Mouse (Mus musculus) layer of hippocampus, postnatal 36 days (tissue): ENCODE data around the gene Ptpn13. TPM values are rescaled to one million over a fixed set of nuclear protein-coding genes. Genes with fewer than 3 reads are reported as not detected.

Source experiments
- DNase-seq, 2 experiments: peaks; one replicate each; pipeline ENCODE4 v3.0.0; 2022
- total RNA-seq, 2 experiments: library from RNA; stranded (reverse); gene quantifications; 2 replicates each; pipeline ENCODE4 v1.2.3; 2021

Gene Ptpn13
- total RNA-seq, 2 experiments from 2014 or later = 10.5 to 10.6 TPM

DNA sequence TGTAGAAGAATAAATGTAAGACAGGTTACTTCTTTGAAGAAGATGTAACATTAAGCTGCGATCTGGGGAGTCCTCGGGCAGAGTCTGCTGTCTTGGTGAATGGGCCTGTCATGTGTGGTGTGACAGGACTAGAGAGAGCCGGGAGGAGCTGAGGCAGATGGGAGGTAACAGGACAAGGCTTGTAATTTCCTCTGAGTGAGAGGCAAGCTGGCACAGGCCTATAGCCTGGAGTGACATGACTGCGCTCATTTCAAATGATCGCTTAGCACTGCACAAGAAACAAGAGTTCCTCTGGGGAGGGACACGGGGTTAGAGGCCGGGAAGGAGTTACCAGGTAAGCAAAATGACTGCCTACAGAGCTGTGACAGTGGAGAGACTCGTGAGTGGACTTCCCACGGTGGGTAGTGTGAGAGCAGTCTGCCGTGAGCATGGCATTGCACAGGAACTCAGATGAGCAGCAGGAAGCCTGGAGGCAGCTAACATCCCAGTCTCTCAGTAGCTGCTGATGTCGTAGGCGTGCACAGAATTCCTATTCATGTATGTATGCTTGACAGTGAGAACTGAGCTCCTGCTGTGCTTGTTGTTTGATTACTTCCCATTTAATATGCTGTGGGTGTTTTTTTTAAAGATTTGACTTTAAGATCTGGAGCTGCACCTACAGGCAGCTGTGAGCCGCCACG is 171.6 kb downstream of the Ptpn13 start:
- DNase-seq = no peak

DNA sequence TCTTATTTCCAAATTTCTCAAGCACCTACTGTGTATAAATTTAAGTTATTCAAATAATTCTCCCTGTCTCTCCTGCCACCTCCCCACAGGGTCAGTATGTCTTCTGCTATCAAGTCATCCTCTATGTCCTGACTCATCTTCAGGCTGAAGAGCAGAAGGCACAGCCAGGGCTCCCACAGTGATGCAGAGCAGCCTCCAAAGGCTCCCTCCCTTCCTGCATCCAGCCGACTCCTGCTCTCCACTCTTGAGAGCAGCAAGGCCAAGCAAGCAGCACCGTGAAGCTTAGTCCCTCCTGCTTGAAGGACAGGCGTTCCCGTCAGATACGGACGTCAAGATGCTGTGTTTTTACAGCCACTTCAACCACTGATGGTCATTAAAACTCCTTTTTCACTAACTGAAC is 172.6 kb downstream of the Ptpn13 start:
- no peak for DNase-seq

DNA sequence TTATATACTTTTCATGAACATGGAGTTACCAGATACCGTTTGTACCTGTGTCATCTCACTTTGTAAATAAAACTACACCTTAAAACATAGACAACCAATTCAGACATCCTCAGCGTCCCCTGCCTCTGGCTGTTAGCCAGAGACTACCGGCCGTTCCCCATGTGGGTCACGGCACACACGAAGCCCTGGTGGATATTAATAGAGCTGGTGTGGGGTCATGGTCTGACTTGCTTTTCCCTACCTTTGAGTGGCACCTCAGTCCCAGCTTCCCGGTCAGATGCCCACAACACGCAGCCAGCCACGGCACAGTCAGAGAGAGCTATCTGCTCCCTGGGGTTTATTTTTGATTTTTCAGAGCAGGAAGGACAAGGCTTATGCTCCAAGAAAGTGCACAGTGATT is 173.3 kb downstream of the Ptpn13 start:
- DNase-seq = no peak

DNA sequence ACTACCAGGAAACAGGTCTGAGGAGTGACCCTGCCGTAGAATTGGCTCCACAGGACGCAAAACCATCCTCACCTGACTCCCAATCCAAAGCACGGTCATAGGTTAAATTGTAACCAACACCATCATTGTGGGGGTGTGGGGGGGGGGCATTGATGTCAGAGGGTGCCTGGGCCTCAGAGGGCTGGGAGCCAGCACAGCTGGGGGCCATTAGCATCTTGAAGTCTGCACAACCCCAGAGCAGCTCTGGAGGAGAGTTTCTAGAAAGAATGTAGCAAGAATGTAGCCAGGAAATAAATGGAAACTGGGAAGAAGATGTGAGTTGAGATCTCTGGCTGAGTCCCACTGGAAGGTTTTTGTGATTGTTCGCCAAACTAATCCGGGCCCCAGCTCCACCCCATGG is 173.9 kb downstream of the Ptpn13 start:
- no peak for DNase-seq

DNA sequence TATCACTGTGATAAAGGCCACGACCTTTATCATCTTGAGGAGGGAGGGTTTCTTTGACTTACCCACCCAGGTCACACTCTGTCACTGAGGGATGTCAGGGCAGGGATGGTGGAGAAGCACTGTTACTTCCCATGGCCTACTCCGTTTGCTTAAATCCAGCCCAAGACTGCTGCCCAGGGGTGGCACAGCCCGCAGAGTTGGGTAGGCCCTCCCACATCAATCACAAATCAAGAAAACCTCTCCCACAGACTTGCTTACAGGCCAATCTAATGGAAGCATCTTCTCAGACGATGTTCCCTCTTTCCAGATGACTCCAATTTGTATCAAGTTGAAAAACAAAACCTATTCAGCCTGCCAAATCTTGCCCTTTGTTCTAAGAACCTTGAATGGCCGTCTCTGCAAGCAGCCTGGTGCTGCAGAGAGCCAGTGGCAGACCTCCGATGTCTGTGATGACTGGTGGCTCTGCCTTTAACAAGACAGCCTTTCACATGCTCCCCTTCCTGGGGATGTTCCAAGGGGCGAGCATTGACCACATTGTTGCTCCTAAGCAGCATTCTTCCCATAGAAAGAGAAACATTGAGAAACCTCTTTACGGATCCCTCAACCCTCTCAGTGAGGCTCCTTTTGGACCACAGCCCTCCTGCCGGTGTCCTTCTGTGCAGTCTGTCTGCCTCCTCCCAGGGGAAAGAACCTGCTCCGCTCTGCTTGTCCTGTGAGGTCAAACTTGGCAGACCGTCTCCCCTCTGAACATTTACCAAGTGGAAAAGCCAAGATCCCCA is 178.3 kb downstream of the Ptpn13 start:
- DNase-seq = no peak

DNA sequence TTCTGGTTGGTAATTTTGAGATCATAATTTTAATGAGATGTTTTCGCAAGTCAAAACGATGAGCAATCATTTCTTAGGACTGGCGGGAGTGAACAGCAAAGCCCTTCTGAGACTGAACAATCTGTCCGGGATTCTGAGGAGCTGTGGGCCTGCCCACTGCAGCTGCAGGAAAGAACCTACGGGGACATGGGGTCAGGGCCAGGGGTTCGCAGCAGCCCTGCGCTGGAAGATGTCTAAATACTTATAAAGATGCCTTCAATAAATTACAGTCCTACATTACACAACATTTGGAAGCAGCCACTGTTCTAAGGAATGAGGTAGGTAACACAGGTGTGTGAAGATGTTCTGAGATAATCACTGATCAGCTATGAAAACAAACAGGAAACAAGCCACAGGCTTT is 180.7 kb downstream of the Ptpn13 start:
- DNase-seq = no peak

DNA sequence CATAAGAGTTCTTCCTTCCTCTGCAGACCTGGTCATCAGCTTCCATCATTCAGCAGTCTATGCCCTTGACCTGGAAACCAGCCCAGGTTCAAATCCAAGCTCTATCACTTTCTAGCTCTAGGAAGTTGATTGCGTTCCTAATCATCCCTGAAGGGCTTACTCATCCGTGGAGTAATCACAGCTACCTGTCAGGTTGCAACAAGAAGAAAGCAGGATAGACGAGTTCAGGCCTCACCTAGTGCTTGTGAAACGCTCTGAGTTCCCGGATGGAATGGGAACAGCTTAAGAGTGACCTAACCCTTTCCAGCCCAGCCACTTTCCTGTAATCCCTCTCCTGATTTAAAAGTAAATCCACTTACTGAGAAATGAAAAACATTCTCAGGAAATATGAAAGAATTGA is 185.2 kb downstream of the Ptpn13 start:
- DNase-seq = no peak

DNA sequence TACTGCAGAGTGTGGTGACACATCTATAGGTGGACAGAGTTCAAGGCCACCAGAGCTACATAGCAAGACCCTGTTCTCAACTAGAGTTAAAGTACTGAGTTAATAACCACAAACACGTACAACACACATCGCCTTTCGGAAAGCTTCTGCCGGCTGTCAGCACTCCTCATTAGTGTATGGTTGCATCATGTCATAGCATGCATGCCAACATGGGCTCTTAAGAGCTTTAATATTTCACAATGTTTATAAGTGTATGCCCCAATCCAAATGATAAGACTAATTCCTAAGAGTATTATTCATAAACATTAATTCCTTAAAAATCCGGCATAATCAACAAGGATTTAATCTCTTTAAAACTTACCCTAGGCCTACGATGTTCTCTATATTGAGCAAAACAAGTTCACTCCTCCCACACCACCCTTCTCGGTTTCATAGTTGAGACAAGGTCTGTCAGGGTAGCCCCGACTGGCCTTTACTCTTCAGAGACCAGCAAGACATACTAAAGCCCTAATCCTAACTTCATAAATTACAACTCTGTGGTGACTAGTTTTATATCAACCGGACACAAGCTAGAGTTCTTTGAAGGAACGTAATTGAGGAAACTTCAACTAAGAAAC is 186.0 kb downstream of the Ptpn13 start:
- DNase-seq = no peak

DNA sequence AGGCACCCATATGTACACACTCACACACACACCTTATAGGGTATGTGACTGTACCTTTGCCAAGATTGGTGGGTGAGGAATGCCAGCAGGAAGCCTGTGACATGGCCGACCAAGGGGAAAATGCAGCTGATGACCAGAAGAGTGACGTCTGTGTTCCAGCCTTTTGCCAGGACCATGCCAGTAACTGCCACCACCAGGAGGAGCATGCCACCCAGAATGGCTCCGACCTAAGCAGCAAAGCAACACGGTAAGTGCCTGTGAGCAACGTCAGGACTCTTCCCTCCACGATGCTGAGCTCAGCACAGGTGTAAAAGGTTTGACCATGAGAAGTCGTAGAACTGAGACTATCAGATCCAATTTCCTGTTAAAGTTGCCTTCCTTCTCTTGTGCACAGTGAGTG is 187.3 kb downstream of the Ptpn13 start:
- no peak for DNase-seq

DNA sequence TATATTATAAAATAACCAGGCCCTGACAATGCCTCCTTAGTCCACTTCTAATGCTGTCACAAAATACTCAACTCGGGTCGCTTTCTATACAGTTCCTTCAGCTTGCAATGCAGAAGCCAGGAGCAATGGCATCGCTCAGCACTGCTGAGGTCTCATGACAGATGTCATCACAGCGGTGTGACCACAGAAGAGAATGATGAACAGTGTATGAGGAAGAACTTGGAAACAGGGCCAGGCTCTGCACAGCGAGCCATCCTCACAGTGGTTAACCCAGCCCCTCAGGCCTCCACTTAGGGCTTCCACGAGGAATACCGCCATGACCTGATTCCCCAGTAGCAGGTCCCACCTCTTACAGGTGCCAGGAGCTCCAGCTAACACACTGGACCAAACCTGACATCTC is 189.4 kb downstream of the Ptpn13 start:
- no peak for DNase-seq

DNA sequence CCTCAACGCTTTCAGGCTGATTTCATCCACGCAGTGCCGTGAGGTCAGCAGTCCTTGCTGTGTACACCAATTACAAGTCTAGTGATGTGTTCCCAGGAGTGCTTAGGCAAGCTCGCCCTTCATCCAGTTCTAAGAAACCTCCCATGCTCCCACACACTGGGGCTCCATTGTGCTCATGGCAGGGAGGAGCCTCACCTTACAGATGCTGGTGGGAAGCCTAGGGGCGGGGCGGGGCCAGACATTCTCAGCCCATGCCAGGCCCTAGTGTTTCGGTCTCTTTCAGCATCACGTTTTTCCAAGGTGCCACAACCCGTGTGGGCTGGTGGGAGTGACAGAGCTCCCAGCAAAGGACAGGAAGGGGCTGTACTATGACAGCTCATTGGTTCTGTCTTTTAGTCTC is 192.2 kb downstream of the Ptpn13 start:
- DNase-seq = no peak

DNA sequence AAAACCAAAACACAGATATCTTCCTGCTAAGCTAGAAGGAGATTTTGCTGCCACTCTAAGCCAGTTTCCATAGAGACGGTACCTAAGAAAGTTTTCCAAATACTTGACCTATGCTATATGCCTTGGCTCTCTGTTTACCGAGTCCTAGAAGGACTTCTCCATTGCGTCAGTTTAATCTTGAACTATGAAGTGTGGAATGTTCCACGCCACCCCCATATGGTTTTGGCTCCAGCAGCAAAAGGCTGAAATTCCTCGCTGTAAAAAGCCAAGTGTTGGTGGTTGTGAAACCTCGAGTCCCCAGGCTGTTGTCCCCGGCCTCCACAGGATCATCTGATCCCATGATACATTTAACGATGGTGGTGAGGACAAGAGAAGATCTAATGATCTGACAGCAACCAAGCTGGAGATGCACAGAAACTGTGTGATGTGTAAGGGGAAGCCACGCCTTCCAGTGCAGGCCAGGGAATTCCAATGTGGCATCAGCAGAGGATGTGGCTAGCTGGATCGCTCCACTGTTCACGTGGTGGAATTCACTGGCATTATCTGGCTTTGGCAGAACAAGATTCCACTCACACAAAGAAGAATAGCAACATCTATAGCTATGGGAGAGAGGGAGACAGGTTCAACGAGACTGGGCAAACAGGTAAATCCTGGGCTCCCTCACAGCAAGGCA is 195.4 kb downstream of the Ptpn13 start:
- DNase-seq = no peak

DNA sequence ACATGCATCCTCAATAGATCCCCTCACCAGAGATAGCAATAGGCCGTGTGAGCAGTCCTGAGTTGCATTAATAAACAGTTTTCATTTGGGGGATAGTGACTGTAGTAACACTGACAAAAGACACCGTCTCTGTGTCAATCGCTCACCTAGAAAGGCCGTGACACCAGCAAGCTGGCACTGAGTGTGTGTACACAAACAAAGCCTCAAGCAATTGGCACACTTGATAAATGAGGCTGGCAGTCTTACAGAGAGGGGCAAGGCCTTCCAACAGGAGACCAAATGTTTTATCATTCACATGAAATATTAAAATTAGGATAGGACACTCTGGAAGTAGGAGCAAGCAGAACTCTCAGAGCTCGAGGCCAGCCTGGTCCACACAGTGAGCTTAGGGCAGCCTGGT is 197.3 kb downstream of the Ptpn13 start:
- DNase-seq = no peak

DNA sequence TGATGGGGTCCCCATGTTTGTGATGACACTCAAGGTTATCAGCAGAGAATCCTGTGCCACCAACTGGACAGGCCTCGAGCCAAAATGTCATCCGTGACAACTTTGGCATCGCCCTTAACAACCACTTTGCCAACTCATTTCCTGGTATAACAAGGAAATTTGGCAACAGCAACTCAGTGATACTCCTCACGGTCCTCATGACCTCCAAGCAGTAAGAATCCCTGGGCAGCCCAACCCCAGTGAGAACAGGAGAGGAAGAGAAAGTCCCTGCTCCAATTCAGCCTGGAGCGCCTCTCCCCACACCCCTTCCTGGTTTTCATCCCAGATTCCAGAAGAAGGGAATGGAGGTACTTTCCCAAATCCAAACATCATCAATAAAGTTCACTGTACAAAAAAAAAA is 199.8 kb downstream of the Ptpn13 start:
- DNase-seq = no peak

DNA sequence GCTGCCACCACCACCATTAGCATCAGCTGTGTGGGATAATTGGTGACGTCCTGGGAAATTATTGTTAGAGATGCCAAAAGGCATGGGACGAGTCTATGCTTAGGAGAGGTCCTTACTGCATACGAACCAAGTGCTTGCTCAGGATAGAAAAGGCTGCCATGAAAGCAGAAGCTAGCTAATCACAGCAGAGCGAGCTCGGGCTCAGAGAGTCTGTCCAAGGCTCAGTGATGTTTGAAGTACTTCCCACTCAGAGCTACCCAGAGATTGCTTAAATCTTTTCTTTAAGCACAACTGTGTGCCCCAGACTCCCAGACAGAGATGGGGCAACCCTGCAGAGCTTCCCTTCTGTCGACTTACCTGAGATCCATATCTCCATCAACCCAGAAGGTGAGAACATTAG is 203.5 kb downstream of the Ptpn13 start:
- DNase-seq = no peak

DNA sequence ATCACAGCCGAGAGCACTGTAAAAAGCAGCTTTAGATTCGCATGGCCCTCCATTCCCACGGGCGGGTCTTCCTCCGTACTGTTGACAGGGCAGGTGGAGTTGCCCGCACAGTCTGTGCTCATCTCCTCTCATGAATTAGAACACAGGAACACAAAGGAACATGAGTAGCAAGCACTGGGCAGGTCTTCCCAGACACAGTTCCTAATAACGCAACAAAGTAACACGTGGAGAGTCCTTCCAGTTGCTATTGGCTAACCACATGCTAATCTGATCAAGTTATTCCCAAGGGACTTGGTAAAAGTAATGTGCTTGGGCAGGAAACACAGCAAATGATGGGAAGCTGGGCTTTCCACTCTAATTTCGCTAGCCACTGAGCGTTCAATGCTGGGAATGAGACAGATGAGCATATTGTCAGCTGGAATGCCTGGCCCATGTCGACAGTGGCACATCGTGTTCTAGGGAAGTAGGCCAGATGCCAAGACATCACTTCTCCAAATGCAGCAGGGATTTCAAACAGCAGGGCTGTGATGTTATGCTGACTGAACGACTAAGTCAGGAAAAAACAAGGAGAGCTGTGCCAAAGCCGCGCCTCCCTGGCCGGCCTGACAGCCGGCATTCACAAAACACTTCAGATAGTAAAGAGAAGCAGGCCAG is 204.2 kb downstream of the Ptpn13 start, which contains the start of gene Slc10a6:
Gene Slc10a6, minus strand, starts transcription at position 293 of the 654 bp plus-strand sequence.
- peak; percentile 66 to 71 for DNase-seq

DNA sequence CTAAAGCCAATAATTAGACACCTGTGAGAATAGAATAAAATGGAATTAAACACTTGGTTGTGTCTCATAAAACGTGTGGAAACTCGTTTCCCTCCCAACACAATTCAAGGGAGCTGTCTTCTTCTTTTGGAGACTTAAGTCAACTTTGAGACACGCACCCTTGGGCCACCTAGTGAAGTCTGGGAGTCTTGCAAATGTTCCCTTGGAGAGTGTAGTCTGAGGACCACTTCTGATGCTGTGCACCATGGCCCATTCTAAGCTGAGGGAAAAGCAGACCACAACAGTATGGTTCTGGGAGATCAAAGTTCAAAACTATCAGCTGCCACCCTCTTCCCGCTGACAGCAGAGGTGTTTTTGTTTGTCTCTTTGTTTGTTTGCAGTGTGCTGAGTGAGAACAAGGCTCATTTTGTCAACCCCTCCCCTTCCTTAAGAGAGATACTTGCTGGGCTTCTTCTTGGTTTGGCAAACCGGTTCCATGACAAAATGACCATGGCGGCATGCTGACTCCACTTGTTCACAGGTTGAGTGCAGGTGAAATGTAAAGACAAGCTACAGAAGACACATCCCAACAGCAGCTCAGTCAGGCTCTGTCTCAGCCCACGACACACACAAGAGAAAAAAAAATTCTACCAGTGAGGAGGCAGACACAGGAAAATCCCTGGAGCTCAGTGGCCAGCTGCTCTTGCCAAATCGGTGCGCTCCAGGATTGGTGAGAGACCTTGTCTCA is 205.0 kb downstream of the Ptpn13 start:
- no peak for DNase-seq

DNA sequence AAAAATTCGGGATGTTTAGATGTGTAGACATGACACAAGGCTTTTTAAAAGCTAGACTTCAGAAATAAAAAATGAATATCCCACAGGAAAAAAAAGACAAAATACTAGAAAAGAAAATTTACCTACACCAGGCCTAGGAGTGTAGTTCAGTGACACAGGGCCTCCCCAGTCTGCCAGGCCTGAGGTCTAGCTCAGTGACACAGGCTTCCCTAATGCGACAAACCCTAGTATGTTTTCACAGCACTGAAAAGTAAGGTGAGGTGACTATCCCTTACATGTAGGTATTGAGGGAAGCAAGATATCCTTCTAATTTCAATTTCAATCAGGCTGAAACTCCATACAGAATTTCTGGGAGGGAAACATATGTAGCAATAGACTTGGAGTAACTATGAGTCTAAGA is 212.2 kb downstream of the Ptpn13 start:
- no peak for DNase-seq

DNA sequence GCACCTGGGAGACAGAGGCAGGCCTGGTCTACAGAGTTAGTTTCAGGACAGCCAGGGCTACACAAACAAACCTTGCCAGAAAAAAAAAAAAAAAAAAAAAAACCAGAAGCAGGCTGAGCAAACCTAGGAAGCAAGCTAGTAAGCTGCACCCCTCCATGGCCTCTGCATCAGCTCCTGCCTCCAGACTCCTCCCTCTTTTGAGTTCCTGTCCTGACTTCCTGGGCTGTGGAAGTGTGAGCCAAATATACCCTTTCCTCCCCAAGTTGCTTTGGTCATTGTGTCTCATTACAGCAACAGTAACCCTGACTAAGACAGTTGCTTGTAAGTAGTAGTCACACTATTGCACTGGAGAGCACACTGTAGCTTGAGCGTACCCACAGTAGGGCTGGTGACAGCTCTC is 219.2 kb downstream of the Ptpn13 start:
- DNase-seq = no peak

DNA sequence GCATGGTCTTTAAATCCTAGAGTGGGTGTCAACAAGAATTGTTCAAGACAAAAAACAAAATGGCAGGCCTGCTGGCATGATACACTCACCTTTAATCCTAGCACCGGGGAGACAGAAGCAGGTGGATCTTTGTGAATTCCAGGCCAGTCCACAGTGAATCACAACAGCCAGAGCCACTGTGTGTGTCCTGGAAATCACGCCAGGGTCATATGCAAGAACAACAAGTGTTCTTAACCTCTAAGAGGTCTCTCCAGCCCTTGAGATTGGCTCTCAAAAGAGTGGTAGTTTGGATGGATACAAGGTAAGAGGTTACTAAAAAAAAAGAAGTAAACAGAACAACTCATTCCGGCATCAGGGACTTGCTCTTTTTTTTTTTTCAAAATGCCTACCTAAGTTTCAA is 222.3 kb downstream of the Ptpn13 start:
- no peak for DNase-seq
